Mouse (Mus musculus) ES-Bruce4 (cell line): ENCODE data around the gene Coil.

Experiments used
- CTCF ChIP-seq: IDR thresholded peaks from one replicate; pipeline ENCODE4 v1.8.1; 2011; ENCODE audit warnings: low read depth, low read length
- EP300 ChIP-seq: IDR thresholded peaks from 2 replicates; pipeline ENCODE4 v1.6.1; 2011; ENCODE audit warnings: low read depth, low read length; ENCODE audit not compliant: insufficient read depth
- POLR2A ChIP-seq: IDR thresholded peaks from one replicate; pipeline ENCODE4 v1.8.1; 2011; ENCODE audit warnings: low read length; ENCODE audit not compliant: insufficient read depth

DNA sequence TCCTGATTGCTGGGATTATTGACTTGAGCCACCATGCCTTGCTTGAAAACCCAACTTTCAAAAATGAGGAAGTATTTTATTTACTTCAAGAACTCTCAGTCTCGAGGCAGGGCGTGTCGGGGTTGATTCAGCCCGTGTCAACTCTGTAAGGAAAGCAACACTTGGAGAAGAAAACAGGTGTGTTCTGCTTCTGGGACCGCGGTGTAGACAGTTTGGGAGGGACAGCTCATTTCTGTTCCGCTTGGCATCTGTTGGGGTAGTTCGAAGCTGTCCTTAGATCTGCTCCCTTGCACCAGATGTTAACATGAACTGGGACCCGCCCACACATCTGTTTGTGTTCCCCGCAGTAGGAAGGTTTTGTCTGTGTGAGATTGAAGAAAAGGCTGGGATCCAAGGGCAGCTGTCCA lies 57.9 kb downstream of the Coil start:
- TF ChIP-seq CTCF (no peak), EP300 (0 out of 2 replicates have a peak, but pooled peaks have one; percentile 23), POLR2A (no peak)
